Mouse (Mus musculus) embryo, embryonic 9.5 days (tissue): ENCODE measurements around the gene Smg6.

Experiments
- DNase-seq: peaks from one replicate; pipeline ENCODE4 v3.0.0-alpha.2; 2017; ENCODE audit errors: extremely low spot score

Smg6 gene

GRCm38 (mm10) chr11:75147106-75147845 is 221.7 kb downstream of the Smg6 start:
- DNase-seq = no peak

GRCm38 (mm10) chr11:75147846-75148168 is 222.2 kb downstream of the Smg6 start:
- DNase-seq = no peak

GRCm38 (mm10) chr11:75148332-75149035 is 222.9 kb downstream of the Smg6 start:
- DNase-seq = no peak

DNA sequence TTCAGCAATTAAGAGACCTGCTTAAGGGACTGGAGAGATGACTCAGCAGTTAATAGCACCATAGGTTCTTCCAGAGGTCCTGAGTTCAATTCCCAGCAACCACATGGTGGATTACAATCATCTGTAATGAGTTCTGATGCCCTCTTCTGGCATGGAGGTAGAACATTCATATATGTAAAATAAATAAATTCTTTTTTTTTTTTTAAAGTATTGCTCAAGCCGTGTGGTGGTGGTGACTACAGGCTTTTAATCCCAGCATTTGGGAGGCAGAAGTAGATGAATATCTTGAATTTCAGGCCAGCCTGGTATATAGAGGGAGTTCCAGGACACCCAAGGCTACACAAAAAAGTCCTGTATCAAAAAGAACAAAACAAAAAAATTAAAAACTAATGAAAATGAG is 224.7 kb downstream of the Smg6 start:
- no peak for DNase-seq

- no peak for DNase-seq
Measured at GRCm38 (mm10) chr11:75152603-75153557, 227.3 kb downstream of the Smg6 start.

DNA sequence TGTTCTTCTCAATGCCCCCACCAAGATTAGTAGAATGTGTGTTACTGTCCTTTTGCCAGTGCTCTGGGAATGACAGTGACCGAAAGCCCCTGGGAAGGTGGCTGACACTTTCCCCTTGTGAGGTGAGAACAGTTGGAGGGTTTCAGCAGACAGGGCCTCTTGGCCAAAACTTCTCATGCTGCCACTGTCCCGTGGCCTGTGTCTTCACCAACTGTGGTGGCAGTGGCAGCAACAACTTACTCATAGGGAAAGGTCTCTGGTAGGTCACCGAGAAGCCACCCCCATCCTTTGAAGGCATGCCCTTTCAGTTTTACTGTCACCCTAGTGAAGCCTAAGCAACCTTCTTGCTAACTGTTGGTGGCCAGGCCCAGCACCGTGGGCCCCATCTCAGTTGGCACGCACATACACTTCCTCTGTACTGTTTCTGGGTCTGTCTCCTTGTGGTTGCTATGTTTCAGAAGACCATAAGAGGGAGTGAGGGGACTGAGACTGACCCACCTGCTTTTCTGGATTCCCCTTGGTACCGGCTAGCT is 228.5 kb downstream of the Smg6 start:
- no peak for DNase-seq

GRCm38 (mm10) chr11:75155985-75156384 is 230.4 kb downstream of the Smg6 start:
- DNase-seq = no peak

- DNase-seq = no peak
Measured at GRCm38 (mm10) chr11:75156416-75156815, 230.8 kb downstream of the Smg6 start.

GRCm38 (mm10) chr11:75157037-75157436 is 231.4 kb downstream of the Smg6 start:
- DNase-seq = no peak

DNA sequence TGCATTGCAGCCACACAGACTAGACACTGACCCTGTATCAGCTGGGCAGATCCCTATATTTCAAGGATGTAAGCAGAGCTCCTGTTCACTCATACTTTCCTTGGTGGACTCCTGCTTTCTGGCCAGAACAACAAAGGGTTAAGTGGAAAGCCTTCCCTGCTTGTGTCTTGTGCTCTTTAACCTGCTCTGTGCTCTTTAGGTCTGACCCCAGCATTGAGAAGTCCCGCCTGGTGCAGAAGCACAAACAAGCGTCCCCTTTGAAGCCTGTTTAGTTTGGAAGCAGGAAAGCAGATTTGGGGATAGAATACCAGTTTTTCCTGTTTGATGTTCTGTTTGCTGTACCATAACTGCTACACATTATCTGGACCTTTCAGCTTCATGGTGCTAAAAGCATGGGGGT is 232.3 kb downstream of the Smg6 start:
- no peak for DNase-seq

DNA sequence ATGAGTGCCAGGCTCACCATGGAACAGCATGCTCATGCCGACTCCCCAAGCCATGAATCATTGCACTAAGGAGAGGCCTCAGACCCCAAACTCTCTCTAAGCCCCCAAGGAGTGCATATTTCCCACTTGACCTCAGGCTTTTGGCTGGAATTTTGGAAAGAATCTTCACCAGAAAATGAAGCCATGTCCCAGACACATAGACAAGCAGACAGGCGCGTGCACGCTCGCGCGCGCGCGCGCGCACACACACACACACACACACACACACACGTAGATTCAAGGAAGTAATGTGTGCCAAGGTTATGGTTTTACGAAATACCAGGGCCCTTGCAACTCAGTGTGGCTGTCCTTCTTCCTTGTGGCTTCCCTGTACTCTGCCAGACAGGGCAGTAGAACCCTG is 232.8 kb downstream of the Smg6 start:
- DNase-seq = no peak

DNA sequence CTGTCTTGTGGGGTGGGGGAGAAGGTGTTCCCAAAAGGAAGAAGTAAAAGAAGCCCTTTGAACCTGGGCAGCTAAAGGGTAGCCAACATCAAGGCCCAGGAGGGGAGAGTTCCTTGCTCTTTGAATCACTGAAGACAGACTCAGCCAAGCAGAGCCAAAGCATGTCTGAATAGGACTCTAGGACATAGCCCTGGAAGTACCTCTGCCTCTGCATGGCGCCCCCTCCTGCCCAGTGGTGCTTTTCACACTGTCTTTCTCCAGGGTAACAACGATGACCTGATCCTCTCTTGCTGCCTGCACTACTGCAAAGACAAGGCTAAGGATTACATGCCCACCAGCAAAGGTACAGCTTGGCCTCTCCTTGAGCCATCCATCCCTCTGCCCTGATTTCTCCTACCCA is 233.9 kb downstream of the Smg6 start:
- DNase-seq = no peak

DNA sequence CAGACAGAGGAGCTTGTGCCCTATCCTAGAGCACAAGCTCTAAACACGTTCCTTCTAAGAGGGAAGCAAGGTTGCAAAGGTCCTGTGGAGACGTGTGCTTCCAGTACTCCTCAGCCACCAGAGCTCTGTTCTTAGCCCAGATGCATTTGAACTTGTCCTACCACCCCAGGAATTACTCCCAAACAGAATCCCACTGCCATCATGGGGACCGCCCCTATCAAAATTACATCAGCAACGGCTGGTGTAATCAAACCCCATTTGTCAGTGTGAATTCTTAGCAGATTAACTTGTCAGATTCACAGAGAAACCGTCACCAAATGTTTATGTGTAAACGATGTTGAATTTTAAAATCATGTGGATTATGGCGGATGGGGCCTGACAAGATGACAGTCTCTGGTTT is 235.3 kb downstream of the Smg6 start:
- DNase-seq = no peak

- DNase-seq = no peak
Measured at GRCm38 (mm10) chr11:75161417-75162008, 235.9 kb downstream of the Smg6 start.

GRCm38 (mm10) chr11:75162591-75163080 is 237.0 kb downstream of the Smg6 start:
- no peak for DNase-seq

- DNase-seq = no peak
Measured at GRCm38 (mm10) chr11:75163379-75163778, 237.8 kb downstream of the Smg6 start.

DNA sequence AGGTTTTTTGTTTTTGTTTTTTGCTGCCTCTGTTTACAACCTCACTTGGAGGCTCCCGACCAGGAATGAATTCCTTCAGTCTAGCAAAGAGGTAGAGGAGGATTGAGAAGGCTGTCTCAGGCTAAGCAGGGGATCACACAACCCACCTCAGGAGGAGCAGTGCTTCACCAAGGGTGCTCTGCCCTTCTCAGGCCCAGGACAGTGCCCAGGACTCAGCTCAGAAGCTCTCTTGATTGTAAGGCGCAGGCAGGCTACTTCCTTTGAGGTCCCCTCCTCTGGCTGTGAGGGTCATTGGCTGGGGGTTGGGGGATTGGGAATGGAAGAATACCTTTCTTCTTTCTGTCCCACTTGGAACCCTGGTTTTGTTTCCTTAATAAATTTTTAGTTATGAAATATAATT is 238.4 kb downstream of the Smg6 start:
- no peak for DNase-seq

- no peak for DNase-seq
Measured at GRCm38 (mm10) chr11:75164750-75165149, 239.1 kb downstream of the Smg6 start.

GRCm38 (mm10) chr11:75165441-75166192 is 240.0 kb downstream of the Smg6 start:
- peak; percentile 61 for DNase-seq

GRCm38 (mm10) chr11:75166193-75166842 is 240.7 kb downstream of the Smg6 start:
- DNase-seq = no peak
